Mouse (Mus musculus): ENCODE measurements around the gene Pla2g1b. TPM values are rescaled to one million over a fixed set of nuclear protein-coding genes. Genes with fewer than 3 reads are reported as not detected.

Gene Pla2g1b
- polyA plus RNA-seq, 1 experiment from 2014 or later = not detected

GRCm38 (mm10) chr5:115483947-115484920 is 18.2 kb downstream of the Pla2g1b start, which contains the start of gene Sirt4:
Sirt4 (minus strand) TSS chr5:115484725.
- H3K4me1 ChIP-seq (ENCODE audit: control insufficient read depth, insufficient read depth, low read length) = no peaks in the 10 kb centered on the region
- peak within 1 kb of the TSS; percentile 42 for H3K4me2 ChIP-seq (ENCODE audit: low read depth, low read length)
- H3K9me3 ChIP-seq (replicated peaks; ENCODE audit: control insufficient read depth, low read length) = no peaks in the 10 kb centered on the region
- H3K27me3 ChIP-seq (ENCODE audit: control insufficient read depth, insufficient read depth, low read length) = peaks cover 6% of the 10 kb centered on the region
- WGBS = 7% methylated on average over 30 of the region's 30 CpGs
- peak within 1 kb of the TSS; percentile 38 for H3K4me3 ChIP-seq (ENCODE audit: low read depth, low read length)
- H3K27ac ChIP-seq (replicated peaks; ENCODE audit: low read depth, low read length) = no peak within 1 kb of the TSS
- ATAC-seq (replicated peaks; ENCODE audit: insufficient number of reproducible peaks, low FRiP score, low TSS enrichment, low read depth) (peak; percentile 72), DNase-seq (ENCODE audit: low spot score) (peak; percentile 99)
- no peaks in the 10 kb centered on the region for H3K36me3 ChIP-seq (replicated peaks; ENCODE audit: control insufficient read depth, insufficient read depth, low read depth, low read length)
- peak within 1 kb of the TSS; percentile 48 for H3K9ac ChIP-seq (replicated peaks; ENCODE audit: low read length)

- ATAC-seq (replicated peaks; ENCODE audit: insufficient number of reproducible peaks, low FRiP score, low TSS enrichment, low read depth) (no peak), DNase-seq (ENCODE audit: low spot score) (no peak)
- Histone ChIP-seq H3K9ac (replicated peaks; ENCODE audit: low read length) (no peak overlapping the region), H3K4me3 (ENCODE audit: low read depth, low read length) (no peak overlapping the region), H3K9me3 (replicated peaks; ENCODE audit: control insufficient read depth, low read length) (no peaks in the 10 kb centered on the region), H3K27me3 (ENCODE audit: control insufficient read depth, insufficient read depth, low read length) (peaks cover 6% of the 10 kb centered on the region), H3K27ac (replicated peaks; ENCODE audit: low read depth, low read length) (no peak overlapping the region), H3K4me2 (ENCODE audit: low read depth, low read length) (peak overlapping the region; percentile 42; the same call in 1 of the 2 replicates), H3K4me1 (ENCODE audit: control insufficient read depth, insufficient read depth, low read length) (no peaks in the 10 kb centered on the region), H3K36me3 (replicated peaks; ENCODE audit: control insufficient read depth, insufficient read depth, low read depth, low read length) (no peaks in the 10 kb centered on the region)
- 68% methylated on average over 5 of the region's 5 CpGs for WGBS
Measured at GRCm38 (mm10) chr5:115484996-115485395, 18.9 kb downstream of the Pla2g1b start.

- no peak overlapping the region; the same call in 1 of the 2 replicates for H3K9ac ChIP-seq (replicated peaks; ENCODE audit: low read length)
- 84% methylated on average over 18 of the region's 18 CpGs for WGBS
- H3K4me3 ChIP-seq (ENCODE audit: low read depth, low read length) = no peak overlapping the region
- no peaks in the 10 kb centered on the region for H3K36me3 ChIP-seq (replicated peaks; ENCODE audit: control insufficient read depth, insufficient read depth, low read depth, low read length)
- no peak overlapping the region for H3K4me2 ChIP-seq (ENCODE audit: low read depth, low read length)
- no peaks in the 10 kb centered on the region for H3K9me3 ChIP-seq (replicated peaks; ENCODE audit: control insufficient read depth, low read length)
- peaks cover 6% of the 10 kb centered on the region for H3K27me3 ChIP-seq (ENCODE audit: control insufficient read depth, insufficient read depth, low read length)
- H3K4me1 ChIP-seq (ENCODE audit: control insufficient read depth, insufficient read depth, low read length) = no peaks in the 10 kb centered on the region
- ATAC-seq (replicated peaks; ENCODE audit: insufficient number of reproducible peaks, low FRiP score, low TSS enrichment, low read depth) = no peak
- no peak overlapping the region for H3K27ac ChIP-seq (replicated peaks; ENCODE audit: low read depth, low read length)
- DNase-seq (ENCODE audit: low spot score) = no peak
Measured at GRCm38 (mm10) chr5:115485489-115486205, 19.6 kb downstream of the Pla2g1b start.

GRCm38 (mm10) chr5:115486726-115487125 is 20.7 kb downstream of the Pla2g1b start:
- peaks cover 1% of the 10 kb centered on the region; the same call in 1 of the 2 replicates for H3K4me1 ChIP-seq (ENCODE audit: control insufficient read depth, insufficient read depth, low read length)
- ATAC-seq (replicated peaks; ENCODE audit: insufficient number of reproducible peaks, low FRiP score, low TSS enrichment, low read depth) (no peak), DNase-seq (ENCODE audit: low spot score) (no peak)
- no peaks in the 10 kb centered on the region for H3K36me3 ChIP-seq (replicated peaks; ENCODE audit: control insufficient read depth, insufficient read depth, low read depth, low read length)
- peaks cover 6% of the 10 kb centered on the region for H3K27me3 ChIP-seq (ENCODE audit: control insufficient read depth, insufficient read depth, low read length)
- no peak overlapping the region for H3K9ac ChIP-seq (replicated peaks; ENCODE audit: low read length)
- H3K4me2 ChIP-seq (ENCODE audit: low read depth, low read length) = no peak overlapping the region
- no peak overlapping the region for H3K4me3 ChIP-seq (ENCODE audit: low read depth, low read length)
- H3K27ac ChIP-seq (replicated peaks; ENCODE audit: low read depth, low read length) = no peak overlapping the region
- WGBS = 48% methylated on average over 4 of the region's 4 CpGs
- H3K9me3 ChIP-seq (replicated peaks; ENCODE audit: control insufficient read depth, low read length) = no peaks in the 10 kb centered on the region

DNA sequence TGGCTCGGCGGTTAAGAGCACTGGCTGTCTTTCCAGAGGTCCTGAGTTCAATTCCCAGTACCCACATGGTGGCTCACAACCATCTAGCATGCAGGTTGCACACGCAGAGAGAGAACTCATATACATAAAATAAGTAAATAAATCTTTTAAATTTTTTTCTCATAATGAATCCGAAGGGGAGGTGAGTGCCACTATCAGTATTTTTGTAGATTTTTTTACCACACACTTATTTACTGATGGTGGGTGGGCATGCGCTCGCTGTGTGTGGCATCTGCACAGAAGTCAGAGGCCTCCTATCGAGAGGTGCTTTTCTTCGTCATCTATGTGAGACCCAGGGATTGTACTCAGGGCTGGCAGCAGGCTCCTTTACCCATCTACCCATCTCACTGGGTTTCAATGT is 21.3 kb downstream of the Pla2g1b start:
- Histone ChIP-seq H3K36me3 (replicated peaks; ENCODE audit: control insufficient read depth, insufficient read depth, low read depth, low read length) (no peaks in the 10 kb centered on the region), H3K4me2 (ENCODE audit: low read depth, low read length) (no peak overlapping the region), H3K27ac (replicated peaks; ENCODE audit: low read depth, low read length) (no peak overlapping the region), H3K27me3 (ENCODE audit: control insufficient read depth, insufficient read depth, low read length) (peaks cover 4% of the 10 kb centered on the region), H3K9me3 (replicated peaks; ENCODE audit: control insufficient read depth, low read length) (no peaks in the 10 kb centered on the region), H3K4me3 (ENCODE audit: low read depth, low read length) (no peak overlapping the region), H3K9ac (replicated peaks; ENCODE audit: low read length) (no peak overlapping the region), H3K4me1 (ENCODE audit: control insufficient read depth, insufficient read depth, low read length) (peaks cover 5% of the 10 kb centered on the region; the same call in 1 of the 2 replicates)
- WGBS = 81% methylated on average over 8 of the region's 8 CpGs
- ATAC-seq (replicated peaks; ENCODE audit: insufficient number of reproducible peaks, low FRiP score, low TSS enrichment, low read depth) (no peak), DNase-seq (ENCODE audit: low spot score) (no peak)

GRCm38 (mm10) chr5:115487942-115488580 is 22.0 kb downstream of the Pla2g1b start:
- H3K4me1 ChIP-seq (ENCODE audit: control insufficient read depth, insufficient read depth, low read length) = peaks cover 5% of the 10 kb centered on the region; the same call in 1 of the 2 replicates
- no peaks in the 10 kb centered on the region for H3K9me3 ChIP-seq (replicated peaks; ENCODE audit: control insufficient read depth, low read length)
- no peak overlapping the region for H3K27ac ChIP-seq (replicated peaks; ENCODE audit: low read depth, low read length)
- no peaks in the 10 kb centered on the region for H3K36me3 ChIP-seq (replicated peaks; ENCODE audit: control insufficient read depth, insufficient read depth, low read depth, low read length)
- ATAC-seq (replicated peaks; ENCODE audit: insufficient number of reproducible peaks, low FRiP score, low TSS enrichment, low read depth) (no peak), DNase-seq (ENCODE audit: low spot score) (no peak)
- no peak overlapping the region for H3K4me3 ChIP-seq (ENCODE audit: low read depth, low read length)
- no peaks in the 10 kb centered on the region for H3K27me3 ChIP-seq (ENCODE audit: control insufficient read depth, insufficient read depth, low read length)
- H3K9ac ChIP-seq (replicated peaks; ENCODE audit: low read length) = no peak overlapping the region
- WGBS = 73% methylated on average over 9 of the region's 9 CpGs
- H3K4me2 ChIP-seq (ENCODE audit: low read depth, low read length) = no peak overlapping the region

DNA sequence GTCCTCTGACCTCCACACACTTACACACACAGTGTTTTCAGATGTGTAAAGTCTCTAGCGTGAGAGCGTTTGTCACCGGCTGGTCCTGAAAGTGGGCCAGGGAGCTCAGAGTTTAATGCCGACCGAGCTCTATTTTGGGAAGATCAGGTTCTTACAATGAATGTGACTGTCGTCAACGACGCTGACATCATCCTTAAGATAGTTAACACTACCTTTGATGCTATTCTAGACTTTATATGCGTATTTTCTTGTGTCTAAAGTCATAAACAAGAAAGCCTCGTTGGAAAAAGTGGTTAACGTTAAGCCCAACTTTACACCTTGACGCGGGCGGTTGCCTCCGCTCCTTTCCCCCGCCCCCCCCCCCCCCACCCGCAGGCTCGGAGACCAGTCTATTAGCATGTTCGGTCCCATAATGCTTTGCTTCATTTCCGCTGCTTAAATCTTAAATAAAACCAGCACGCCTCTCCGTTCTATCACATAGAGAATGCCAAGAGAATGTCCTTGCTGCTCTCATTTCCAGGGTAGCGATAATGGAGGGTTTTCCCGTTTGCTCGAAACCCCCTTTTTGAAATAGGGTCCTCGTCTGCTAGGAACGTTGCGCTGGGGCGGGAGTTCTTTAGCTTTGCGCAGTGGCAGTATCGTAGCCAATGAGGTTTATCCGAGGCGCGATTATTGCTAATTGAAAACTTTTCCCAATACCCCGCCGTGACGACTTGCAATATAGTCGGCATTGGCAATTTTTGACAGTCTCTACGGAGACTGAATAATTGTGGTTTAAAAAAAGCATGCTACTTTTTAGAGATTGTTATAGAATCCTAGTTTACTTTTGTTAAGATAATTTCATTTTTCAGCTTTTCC is 23.0 kb downstream of the Pla2g1b start:
- Histone ChIP-seq H3K4me1 (ENCODE audit: control insufficient read depth, insufficient read depth, low read length) (peaks cover 5% of the 10 kb centered on the region; the same call in 1 of the 2 replicates), H3K4me2 (ENCODE audit: low read depth, low read length) (peak overlapping the region; percentile 42), H3K27me3 (ENCODE audit: control insufficient read depth, insufficient read depth, low read length) (no peaks in the 10 kb centered on the region), H3K9ac (replicated peaks; ENCODE audit: low read length) (peak overlapping the region; percentile 44), H3K36me3 (replicated peaks; ENCODE audit: control insufficient read depth, insufficient read depth, low read depth, low read length) (no peaks in the 10 kb centered on the region), H3K4me3 (ENCODE audit: low read depth, low read length) (peak overlapping the region; percentile 17), H3K27ac (replicated peaks; ENCODE audit: low read depth, low read length) (peak overlapping the region; percentile 99), H3K9me3 (replicated peaks; ENCODE audit: control insufficient read depth, low read length) (no peaks in the 10 kb centered on the region)
- DNase-seq (ENCODE audit: low spot score) = peak; percentile 93
- WGBS = under 1% methylated on average over 37 of the region's 39 CpGs
- peak; percentile 74 for ATAC-seq (replicated peaks; ENCODE audit: insufficient number of reproducible peaks, low FRiP score, low TSS enrichment, low read depth)

All from embryonic facial prominence, embryonic 11.5 days (tissue).